ENCODE assay signal across 8 mouse cellular contexts in genomic region chr2:144868827-144869226, GRCm38 (mm10). TPM values are rescaled to one million over a fixed set of nuclear protein-coding genes. Genes with fewer than 3 reads are reported as not detected.
DNase-seq lines count a peak whose midpoint lies in the region; ATAC-seq lines count a peak whose summit lies in the region.
"Had no signal": no experiment of that assay in that cellular context is flagged by ENCODE, and none has a peak within 500 bp of the region (broad histone marks: within the 10 kb centered on the region; RNA-seq: fewer than 3 reads in every experiment).

No protein-coding gene starts in this region.

- peak; percentile 29 to 33 for DNase-seq in heart, postnatal 14 days
- no peak for DNase-seq in heart, adult 9 months (ENCODE audit: low spot score in 2 of 2)
- peak; percentile 51 for DNase-seq in testis, postnatal 10 days (ENCODE audit: low spot score)
- DNase-seq in testis, postnatal 14 days (ENCODE audit: low spot score), result no peak
- DNase-seq in heart, postnatal 36 days, result peak; percentile 9 to 20
- no peak for DNase-seq in right cerebral cortex, postnatal 14 days

- ATAC-seq in monocyte, adult 5-6 weeks (replicated peaks; ENCODE audit: insufficient number of reproducible peaks, low FRiP score, low TSS enrichment, poor library complexity, severe bottlenecking), result no peak

- intact Hi-C loops in heart, postnatal 14 days (cut with DNase I), result loop anchor here (2.0 to 10.0 kb wide), 2 partner anchors 144 to 230 kb away; no protein-coding TSS in a partner anchor
- intact Hi-C loops in heart, postnatal 36 days (cut with DNase I), result loop anchor here (1.0 kb wide), 1 partner anchor 230 kb away; no protein-coding TSS in a partner anchor

RNA-seq across cellular contexts. Expression of gene Scp2d1, which starts 45.4 kb away (rescaled TPM):
- not detected for total RNA-seq in heart, postnatal 14 days (2021)
- not detected for total RNA-seq in heart, postnatal 36 days (2021)
- total RNA-seq in monocyte, adult 5-6 weeks (2017), result not detected in 3 replicates
- total RNA-seq: layer of hippocampus, postnatal 25 days had no signal

Comparison
In these comparisons a context has a peak if more than half of its experiments do, and no peak if none do; other contexts are left out.
1. DNase-seq: peak in heart, postnatal 14 days (2 of 2), testis, postnatal 10 days (single experiment) and heart, postnatal 36 days (2 of 2); none in heart, adult 9 months (0 of 2), testis, postnatal 14 days (single experiment) and right cerebral cortex, postnatal 14 days (single experiment).